Mouse (Mus musculus): ENCODE measurements around the gene Sema3c.
"Not testable (repeated sequence)": the region's sequence is repeated elsewhere in the genome, so short reads cannot be mapped to it uniquely, and the experiment has no call there.

The Sema3c gene

GRCm38 (mm10) chr5:17573694-17574380, at the start of gene Sema3c:
Gene Sema3c, plus strand, starts transcription at chr5:17574281.
- DNase-seq: peak; percentile 65

DNA sequence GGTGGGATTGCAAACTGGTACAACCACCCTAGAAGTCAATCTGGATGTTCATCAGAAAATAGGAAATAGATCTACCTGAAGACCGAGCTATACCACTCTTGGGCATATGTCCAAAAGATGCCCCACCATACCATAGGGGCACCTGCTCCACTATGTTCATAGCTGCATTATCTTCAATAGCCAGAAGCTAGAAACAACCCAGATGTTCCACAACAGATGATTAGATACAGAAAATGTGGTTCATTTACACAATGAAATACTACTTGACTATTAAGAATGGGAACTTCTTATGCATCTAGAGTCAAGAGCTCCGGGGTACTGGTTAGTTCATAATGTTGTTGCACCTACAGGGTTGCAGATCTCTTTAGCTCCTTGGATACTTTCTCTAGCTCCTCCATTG, 42.9 kb upstream of the Sema3c start:
- DNase-seq: not testable (repeated sequence)

GRCm38 (mm10) chr5:17543141-17543540, 30.9 kb upstream of the Sema3c start:
- DNase-seq: no peak

DNA sequence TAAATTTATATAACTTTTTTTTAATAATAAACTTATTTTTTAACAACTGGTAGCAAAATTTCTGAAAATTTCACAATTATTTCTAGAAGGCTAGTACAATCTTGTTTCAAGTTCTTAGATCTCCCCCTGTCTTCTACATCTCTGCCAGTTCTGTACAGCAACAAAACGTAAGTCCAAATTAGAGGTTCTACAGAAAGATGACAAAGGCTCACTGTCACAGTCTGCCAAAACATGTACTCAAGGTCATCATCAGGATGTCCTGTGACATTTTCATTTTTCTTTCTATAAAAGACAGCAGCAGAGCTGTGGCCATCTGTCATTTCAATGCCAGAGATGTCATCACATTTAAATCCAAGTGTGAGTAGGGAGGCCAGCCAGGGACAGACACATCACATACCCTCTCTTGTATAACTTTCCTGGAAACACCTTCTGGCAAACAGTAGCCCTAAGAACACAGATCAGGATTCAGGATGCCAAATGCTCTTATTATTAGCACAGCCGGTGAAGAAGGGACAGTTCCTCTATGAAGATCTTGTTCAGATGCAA, 29.1 kb upstream of the Sema3c start:
- DNase-seq: no peak

DNA sequence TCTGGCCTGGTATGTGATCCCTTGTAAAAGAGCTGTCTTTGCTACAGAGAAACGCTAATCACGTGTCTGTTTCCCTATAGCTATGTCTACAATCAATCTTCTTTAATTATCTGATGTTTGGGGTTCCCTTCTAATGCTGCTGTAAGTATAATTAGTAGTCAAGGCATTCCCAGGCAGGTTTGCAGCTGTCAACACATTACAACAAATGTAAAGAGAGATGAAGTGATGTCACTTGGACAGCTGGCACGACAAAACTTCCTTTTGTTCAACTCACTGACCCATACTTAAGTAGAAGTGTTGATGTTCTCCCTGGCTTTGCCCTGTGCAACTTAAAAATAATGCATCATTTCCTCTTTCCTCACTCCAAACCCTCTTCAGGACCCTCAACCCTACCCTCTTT, 22.4 kb upstream of the Sema3c start:
- no peak for DNase-seq

GRCm38 (mm10) chr5:17556073-17556473, 18.0 kb upstream of the Sema3c start:
- peak; percentile 19 for DNase-seq

DNA sequence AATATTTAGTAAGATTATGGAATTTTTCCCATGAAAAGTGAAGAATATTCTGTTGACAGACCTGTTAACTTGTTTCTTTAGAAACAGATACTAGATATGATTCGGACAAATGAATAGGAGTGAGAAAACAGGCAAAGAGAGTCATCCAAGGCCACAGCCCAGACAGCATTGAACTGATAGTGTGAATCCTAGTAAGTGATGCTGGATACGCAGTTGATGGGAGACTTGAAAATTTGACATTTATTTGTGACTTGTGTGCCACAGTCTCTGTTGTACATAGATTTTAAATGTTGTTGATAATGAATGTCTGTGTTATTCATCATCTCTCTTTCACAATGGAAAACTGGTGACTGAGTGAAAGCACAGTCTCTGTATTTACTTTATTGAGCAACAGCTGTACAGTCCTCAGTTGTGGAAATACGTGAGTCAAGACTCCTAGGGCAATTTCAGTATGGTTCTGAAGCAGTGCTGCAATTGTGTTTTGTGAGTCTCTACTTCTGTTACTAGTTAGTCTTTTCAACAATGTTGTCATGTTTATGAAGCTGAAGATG, 17.3 kb upstream of the Sema3c start:
- DNase-seq: no peak

GRCm38 (mm10) chr5:17571571-17571970, 2.5 kb upstream of the Sema3c start:
- no peak for DNase-seq

DNA sequence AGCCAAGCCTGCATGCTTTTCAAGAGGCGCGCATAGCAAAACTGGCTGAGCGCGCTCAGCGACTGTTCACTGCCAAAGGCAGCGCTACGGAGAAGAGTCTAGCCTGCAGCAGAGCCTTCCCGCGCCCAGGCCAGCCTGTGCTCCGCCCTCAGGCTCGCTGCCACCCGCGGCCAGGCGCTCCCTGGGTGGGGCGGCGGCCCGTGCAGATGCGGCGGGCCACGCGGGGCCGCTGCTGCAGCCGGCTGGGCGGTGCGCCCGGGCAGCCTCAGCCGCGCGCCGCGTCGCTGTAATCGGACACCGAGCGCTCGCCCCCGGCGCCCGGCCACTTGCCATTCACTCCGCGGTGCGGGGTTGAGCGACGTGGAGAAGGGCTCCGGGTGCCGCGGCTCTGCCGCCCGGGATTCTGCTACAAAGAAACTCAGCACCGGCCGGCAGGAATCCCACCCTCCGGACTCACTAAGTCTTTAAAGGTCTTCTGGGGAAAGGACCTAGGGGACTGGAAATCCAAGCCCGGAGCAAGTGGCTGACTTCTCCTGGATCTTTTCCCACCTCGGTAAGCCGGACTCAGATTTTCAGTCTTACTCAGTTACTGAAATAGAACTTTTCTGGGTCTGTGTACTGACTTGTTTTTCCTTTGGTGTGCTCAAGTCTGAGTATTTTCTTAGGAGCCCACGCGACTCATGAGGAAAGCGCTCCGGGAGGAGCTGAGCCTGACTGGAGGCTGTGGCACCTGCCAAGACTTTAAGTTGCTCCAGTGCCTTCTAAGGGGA, 517 bp downstream of the Sema3c start:
- DNase-seq: peak; percentile 92

DNA sequence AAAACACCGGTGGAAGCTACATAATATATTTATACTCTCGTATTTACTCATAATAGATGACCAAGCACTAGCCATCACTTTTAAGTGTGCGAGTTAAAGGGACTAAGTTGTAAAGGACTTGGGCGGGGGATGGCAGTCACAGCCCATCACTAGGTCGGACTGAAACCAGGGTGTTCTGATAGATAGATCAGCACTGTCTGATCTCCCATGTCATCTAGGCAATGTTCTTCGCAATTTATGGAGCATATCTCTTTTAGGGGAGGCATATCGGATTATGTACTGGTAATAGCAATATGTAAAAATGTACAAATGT, 1.1 kb downstream of the Sema3c start:
- no peak for DNase-seq

- no peak for DNase-seq
Observed at GRCm38 (mm10) chr5:17576069-17576468, 2.0 kb downstream of the Sema3c start.

GRCm38 (mm10) chr5:17582047-17582515, 8.0 kb downstream of the Sema3c start:
- no peak for DNase-seq

- no peak for DNase-seq
Observed at GRCm38 (mm10) chr5:17584299-17584945, 10.3 kb downstream of the Sema3c start.

GRCm38 (mm10) chr5:17586518-17587210, 12.6 kb downstream of the Sema3c start:
- no peak for DNase-seq

DNA sequence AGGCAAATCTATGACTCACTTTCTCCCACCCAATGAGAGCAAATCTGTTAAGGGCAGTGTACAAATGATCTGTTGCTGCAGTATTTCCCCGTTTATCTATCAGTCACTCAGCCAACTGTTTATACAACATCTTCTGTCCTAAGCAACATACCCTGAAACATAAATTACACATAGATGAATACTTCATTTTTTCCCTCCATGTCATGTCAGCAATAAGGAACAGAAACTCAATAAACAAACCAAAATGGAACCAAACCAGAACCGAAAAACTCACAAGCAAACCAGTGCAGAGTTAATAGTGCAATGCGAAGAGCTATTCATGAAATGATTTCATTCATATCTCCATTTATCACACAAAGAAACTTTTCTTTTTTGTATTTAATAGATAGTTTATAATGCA, 17.8 kb downstream of the Sema3c start:
- no peak for DNase-seq

DNA sequence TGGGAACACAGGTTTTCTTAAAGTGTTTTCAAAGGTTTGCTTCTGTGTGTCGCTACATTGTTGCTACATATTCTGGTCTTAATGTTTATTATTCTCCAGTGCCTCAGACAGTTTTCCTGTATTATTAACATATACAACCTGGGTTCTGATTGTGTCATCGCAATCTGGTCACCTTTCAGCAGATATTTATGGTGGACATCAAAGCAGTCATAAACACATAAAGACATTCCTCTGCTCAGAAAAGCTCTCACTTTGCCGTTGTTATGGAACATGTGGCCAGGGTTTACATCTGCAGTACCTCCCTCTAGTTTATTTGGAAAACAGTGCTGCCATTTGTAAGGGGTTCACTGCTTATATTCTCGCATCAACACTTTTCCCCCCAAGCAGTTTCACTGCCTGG, 27.6 kb downstream of the Sema3c start:
- no peak for DNase-seq

DNA sequence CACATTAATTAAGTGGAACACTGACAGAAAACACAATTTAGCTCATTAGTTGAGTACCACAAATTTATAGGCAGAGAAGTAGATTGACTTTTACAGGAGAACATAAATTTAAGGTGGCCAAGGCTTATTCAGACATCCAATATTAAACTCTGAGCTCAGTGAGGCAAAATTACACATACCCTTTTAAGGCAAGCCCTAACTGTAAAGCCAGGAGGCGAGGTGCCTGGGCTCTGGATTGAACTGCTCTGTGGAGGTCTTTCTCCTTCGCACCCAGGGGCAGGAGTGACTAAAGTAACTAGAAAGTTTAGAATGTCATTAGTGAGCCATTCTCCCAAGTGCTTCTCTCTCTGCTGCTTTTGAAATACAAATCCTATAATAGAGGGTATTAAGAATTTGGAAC, 46.5 kb downstream of the Sema3c start:
- DNase-seq: peak; percentile 10

- DNase-seq: no peak
Observed at GRCm38 (mm10) chr5:17622564-17622963, 48.5 kb downstream of the Sema3c start.

DNA sequence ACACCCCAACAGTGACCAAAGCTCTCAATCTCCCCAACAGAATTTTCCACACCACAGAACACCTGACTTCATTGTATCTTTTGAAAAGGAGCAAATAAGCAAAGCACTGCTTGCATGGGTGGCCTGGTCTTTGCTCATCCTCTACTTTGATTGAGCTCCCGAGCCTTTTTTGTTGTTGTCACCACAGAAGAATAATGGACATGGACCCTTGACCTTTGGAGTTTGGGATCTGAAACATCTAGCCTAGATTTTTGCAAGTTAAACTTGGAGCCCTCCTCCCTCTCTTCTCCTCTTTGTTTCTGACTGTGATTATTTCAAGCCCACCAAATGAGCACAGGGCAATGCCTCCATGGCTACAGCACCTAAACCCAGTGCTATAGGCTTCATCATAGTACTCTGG, 54.5 kb downstream of the Sema3c start:
- peak; percentile 11 for DNase-seq

GRCm38 (mm10) chr5:17629599-17629998, 55.5 kb downstream of the Sema3c start:
- DNase-seq: peak; percentile 18

DNA sequence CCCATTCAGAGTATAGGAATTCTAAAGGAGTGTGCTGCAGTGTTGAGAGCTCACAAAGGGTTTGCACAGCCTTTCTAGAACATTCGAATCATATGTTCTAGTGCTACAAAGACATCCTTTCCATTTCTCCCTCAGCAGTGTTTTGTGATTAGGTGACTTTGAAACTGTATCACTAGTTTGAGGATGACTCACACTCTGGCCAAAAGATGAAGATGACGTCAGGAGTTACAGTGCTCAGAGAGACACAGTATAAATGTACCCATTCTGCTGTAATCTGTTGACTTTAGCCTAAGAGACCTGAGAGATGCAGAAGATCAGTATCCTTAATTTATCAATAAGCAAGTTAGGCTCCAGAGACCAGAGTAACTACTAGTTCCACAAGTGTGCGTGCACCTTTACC, 65.4 kb downstream of the Sema3c start:
- no peak for DNase-seq

GRCm38 (mm10) chr5:17647643-17648226, 73.7 kb downstream of the Sema3c start:
- no peak for DNase-seq
